Mouse (Mus musculus) testis, adult 2 months (tissue): ENCODE data around the gene Macf1. TPM values are rescaled to one million over a fixed set of nuclear protein-coding genes. Genes with fewer than 3 reads are reported as not detected.

Source experiments
- H3K27ac ChIP-seq: fragments of 200-500 bp; 2 replicates; pipeline ENCODE4 v1.5.1; 2012; ENCODE audit warnings: low read depth, low read length; ENCODE audit not compliant: control insufficient read depth, insufficient read depth
- H3K27me3 ChIP-seq: fragments of 200-500 bp; 2 replicates; pipeline ENCODE4 v1.6.1; 2012; ENCODE audit warnings: mild to moderate bottlenecking, low read length, moderate library complexity; ENCODE audit not compliant: control insufficient read depth, insufficient read depth
- H3K36me3 ChIP-seq: fragments of 200-500 bp; 2 replicates; pipeline ENCODE4 v1.6.1; 2012; ENCODE audit warnings: mild to moderate bottlenecking, low read length; ENCODE audit not compliant: control insufficient read depth, insufficient read depth
- H3K4me1 ChIP-seq: fragments of 200-500 bp; 2 replicates; pipeline ENCODE4 v1.6.1; 2012; ENCODE audit warnings: low read length; ENCODE audit not compliant: control insufficient read depth, insufficient read depth
- H3K4me3 ChIP-seq: fragments of 200-500 bp; 2 replicates; pipeline ENCODE4 v1.5.1; 2012; ENCODE audit warnings: low read depth, mild to moderate bottlenecking, low read length, moderate library complexity, mixed read lengths; ENCODE audit not compliant: control insufficient read depth
- CTCF ChIP-seq: fragments of 200-500 bp; IDR thresholded peaks from 2 replicates; pipeline ENCODE4 v1.5.1; 2012; ENCODE audit warnings: low read depth, mild to moderate bottlenecking, inconsistent platforms, low read length, moderate library complexity; ENCODE audit not compliant: control insufficient read depth, insufficient read depth, insufficient replicate concordance
- POLR2A ChIP-seq: fragments of 200-500 bp; IDR thresholded peaks from 2 replicates; pipeline ENCODE4 v1.6.1; 2012; ENCODE audit warnings: low read depth, mild to moderate bottlenecking, inconsistent platforms, low read length, moderate library complexity; ENCODE audit not compliant: control insufficient read depth
- polyA plus RNA-seq: library from polyadenylated mRNA; depleted of rRNA; stranded (reverse); fragments of >200 nt; gene quantifications from 2 replicates; pipeline ENCODE4 v1.2.3, GENCODE M21; 2012

Macf1 gene
- polyA plus RNA-seq, 1 experiment, result 24.4 TPM

- Histone ChIP-seq H3K4me1 (no peaks in the 10 kb centered on the region), H3K27ac (no peak overlapping the region), H3K4me3 (no peak overlapping the region), H3K36me3 (no peaks in the 10 kb centered on the region; the same call in 1 of the 2 replicates), H3K27me3 (no peaks in the 10 kb centered on the region)
- TF ChIP-seq POLR2A (no peak), CTCF (no peak)
Measured at GRCm38 (mm10) chr4:123712431-123712830, 28.3 kb upstream of the Macf1 start.

DNA sequence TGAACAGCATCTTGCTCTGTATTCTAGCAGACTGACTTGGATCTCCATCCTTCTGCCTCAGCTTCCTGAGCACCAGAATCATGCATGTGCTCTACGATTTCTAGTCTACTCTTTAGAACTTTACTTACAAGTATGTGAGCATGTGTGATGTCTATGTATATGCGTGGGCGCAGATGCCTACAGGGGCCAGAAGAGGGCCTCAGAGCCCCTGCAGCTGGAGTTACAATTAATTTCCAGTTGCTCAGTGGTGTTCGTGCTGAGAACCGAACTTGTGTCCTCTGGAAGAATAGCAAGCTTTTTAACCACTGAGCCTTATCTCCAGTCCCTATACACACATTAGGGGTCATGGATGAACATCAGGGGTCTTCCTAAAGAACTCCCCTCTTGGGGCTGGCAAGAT, 23.2 kb upstream of the Macf1 start:
- TF ChIP-seq CTCF (no peak), POLR2A (no peak)
- Histone ChIP-seq H3K36me3 (no peaks in the 10 kb centered on the region; the same call in 1 of the 2 replicates), H3K27me3 (no peaks in the 10 kb centered on the region), H3K27ac (no peak overlapping the region), H3K4me3 (no peak overlapping the region), H3K4me1 (no peaks in the 10 kb centered on the region)

- Histone ChIP-seq H3K36me3 (no peaks in the 10 kb centered on the region), H3K27me3 (no peaks in the 10 kb centered on the region), H3K27ac (no peak overlapping the region), H3K4me1 (no peaks in the 10 kb centered on the region), H3K4me3 (no peak overlapping the region)
- TF ChIP-seq POLR2A (no peak), CTCF (no peak)
Measured at GRCm38 (mm10) chr4:123705340-123705739, 21.2 kb upstream of the Macf1 start.

DNA sequence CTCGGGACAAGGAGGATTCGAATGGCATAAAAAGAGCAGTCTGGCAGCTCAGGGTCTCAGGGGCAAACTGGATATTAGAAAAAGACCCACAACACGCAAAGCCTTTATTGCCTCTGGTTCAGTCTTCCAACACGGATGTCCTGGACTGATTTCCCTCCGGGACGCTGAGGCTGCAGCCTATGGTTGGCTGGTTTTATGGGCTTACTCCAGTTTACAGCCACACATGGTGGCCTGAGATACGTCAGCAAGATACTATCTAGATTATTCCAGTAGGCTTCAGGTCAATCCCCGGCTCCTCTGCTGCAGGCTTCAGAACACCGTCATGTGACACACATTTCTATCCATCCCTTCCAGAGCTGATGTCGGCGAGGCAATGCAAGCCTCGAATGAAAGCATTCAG, 9.2 kb upstream of the Macf1 start:
- Histone ChIP-seq H3K4me3 (no peak overlapping the region), H3K27me3 (no peaks in the 10 kb centered on the region), H3K27ac (no peak overlapping the region), H3K36me3 (no peaks in the 10 kb centered on the region), H3K4me1 (peaks cover 3% of the 10 kb centered on the region)
- TF ChIP-seq CTCF, result no peak
- TF ChIP-seq POLR2A, result no peak

GRCm38 (mm10) chr4:123692071-123692470, 7.9 kb upstream of the Macf1 start:
- H3K27me3 ChIP-seq, result no peaks in the 10 kb centered on the region
- H3K4me3 ChIP-seq, result no peak overlapping the region
- H3K36me3 ChIP-seq, result no peaks in the 10 kb centered on the region
- no peak for TF ChIP-seq CTCF
- TF ChIP-seq POLR2A, result no peak
- H3K27ac ChIP-seq, result 0 out of 2 replicates have a peak overlapping the region, but pooled peaks have one; percentile 8
- peaks cover 7% of the 10 kb centered on the region for H3K4me1 ChIP-seq

GRCm38 (mm10) chr4:123690311-123690710, 6.2 kb upstream of the Macf1 start:
- Histone ChIP-seq H3K36me3 (no peaks in the 10 kb centered on the region), H3K27me3 (no peaks in the 10 kb centered on the region), H3K27ac (no peak overlapping the region), H3K4me1 (peaks cover 17% of the 10 kb centered on the region), H3K4me3 (no peak overlapping the region)
- TF ChIP-seq CTCF (no peak), POLR2A (no peak)

DNA sequence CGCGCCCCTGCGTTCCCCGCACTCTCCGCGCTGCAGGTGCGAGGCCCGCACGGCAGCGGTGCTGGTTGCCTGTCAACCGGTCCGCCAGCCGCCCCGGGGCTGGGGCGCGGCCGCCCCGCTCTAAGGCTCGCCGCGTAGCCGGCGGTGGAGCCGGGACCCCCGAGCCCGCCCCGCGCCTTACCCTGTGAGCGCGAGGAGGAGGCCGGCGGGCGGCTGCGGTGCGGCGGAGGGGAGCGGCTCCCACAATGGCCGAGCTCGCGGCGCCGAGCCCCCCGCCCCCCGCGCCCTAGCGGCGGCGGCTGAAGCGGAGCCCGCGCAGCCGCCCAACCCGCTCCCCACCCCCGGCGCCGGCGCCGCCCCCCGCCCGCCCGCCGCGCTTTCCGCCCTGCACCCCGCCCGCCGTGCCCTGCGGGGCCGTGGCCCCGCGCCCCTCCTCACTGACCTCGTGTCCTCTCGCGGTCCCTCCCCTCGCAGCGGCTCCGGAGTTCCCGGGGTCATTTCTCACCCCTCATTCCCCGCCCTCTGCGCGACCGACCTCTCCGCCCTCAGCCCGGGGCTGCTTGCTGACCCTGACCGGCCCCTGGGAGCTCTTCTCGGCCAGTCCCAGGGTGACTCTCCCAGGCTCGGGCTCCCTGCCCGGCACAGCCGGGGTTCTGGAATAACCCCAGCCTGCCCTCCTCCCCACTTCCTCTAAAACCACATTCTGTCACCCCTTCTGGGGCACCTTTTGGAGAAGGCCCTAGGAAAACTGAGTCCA, 3.0 kb upstream of the Macf1 start:
- Histone ChIP-seq H3K36me3 (no peaks in the 10 kb centered on the region), H3K27me3 (no peaks in the 10 kb centered on the region), H3K27ac (no peak overlapping the region; the same call in 1 of the 2 replicates), H3K4me3 (peak overlapping the region; percentile 75), H3K4me1 (peaks cover 17% of the 10 kb centered on the region)
- TF ChIP-seq POLR2A (no peak), CTCF (no peak)

DNA sequence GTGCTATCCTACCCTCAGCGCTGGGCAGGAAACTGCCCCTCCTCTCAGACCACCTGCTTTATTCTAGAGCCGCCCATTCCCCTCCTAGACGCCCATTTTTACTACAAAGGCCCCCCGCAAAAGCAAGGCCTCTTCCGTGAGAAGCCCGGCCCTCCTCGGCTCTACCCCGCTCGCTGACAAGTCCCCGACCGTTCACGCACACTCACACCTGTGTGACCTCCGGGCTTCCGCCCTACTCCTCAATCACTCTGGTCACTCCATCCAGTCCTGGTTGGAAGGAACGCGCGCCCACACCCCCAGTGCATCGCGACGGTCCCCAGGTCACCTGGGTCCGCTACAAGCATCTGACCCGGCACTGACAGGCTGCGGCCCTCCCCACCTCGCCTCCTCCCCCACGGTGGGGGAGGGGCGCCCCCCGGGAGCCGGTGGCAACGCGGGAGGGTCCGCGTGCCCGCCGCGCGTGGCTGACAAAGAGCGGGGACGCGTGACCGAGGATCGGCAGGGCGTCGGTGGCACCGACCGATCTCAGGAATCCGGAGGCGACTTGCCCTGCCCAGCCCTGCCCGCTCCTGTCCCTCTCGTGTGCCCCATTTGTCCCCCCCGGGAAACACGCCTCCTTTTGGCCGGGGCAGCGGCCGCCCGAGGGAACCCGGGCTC, 2.3 kb upstream of the Macf1 start:
- TF ChIP-seq CTCF, result no peak
- TF ChIP-seq POLR2A, result no peak
- H3K4me3 ChIP-seq, result peak overlapping the region; percentile 75
- H3K36me3 ChIP-seq, result no peaks in the 10 kb centered on the region
- no peak overlapping the region for H3K27ac ChIP-seq
- H3K27me3 ChIP-seq, result no peaks in the 10 kb centered on the region
- peaks cover 17% of the 10 kb centered on the region for H3K4me1 ChIP-seq
